Mouse (Mus musculus) embryonic facial prominence, embryonic 11.5 days (tissue): Measurements from ENCODE around the gene Hdlbp. TPM values are rescaled to one million over a fixed set of nuclear protein-coding genes. Genes with fewer than 3 reads are reported as not detected.
"Not testable (repeated sequence)": the region's sequence is repeated elsewhere in the genome, so short reads cannot be mapped to it uniquely, and the experiment has no call there.

Experiments
- ATAC-seq: fragments of 200-750 bp; cut with Nextera tagmentation; replicated peaks from 2 replicates; pipeline ENCODE4 v1.8.0; 2017; ENCODE audit warnings: low read depth; ENCODE audit not compliant: insufficient number of reproducible peaks, low FRiP score, low TSS enrichment
- DNase-seq: peaks from one replicate; pipeline ENCODE4 v3.0.0-alpha.2; 2015; ENCODE audit warnings: low spot score
- H3K27ac ChIP-seq: fragments of 300-500 bp; sonication (generic); replicated peaks from 2 replicates; pipeline ENCODE4 v1.5.1; 2014; ENCODE audit warnings: mild to moderate bottlenecking, low read depth, low read length, control low read depth
- H3K27me3 ChIP-seq: fragments of 300-500 bp; sonication (generic); 2 replicates; pipeline ENCODE4 v1.6.1; 2014; ENCODE audit warnings: mild to moderate bottlenecking, low read length, moderate library complexity, mixed read lengths; ENCODE audit not compliant: control insufficient read depth, insufficient read depth
- H3K36me3 ChIP-seq: fragments of 300-500 bp; sonication (generic); replicated peaks from 2 replicates; pipeline ENCODE4 v1.6.1; 2014; ENCODE audit warnings: low read depth, mild to moderate bottlenecking, low read length, moderate library complexity, mixed read lengths; ENCODE audit not compliant: control insufficient read depth, insufficient read depth
- H3K4me1 ChIP-seq: fragments of 300-500 bp; sonication (generic); 2 replicates; pipeline ENCODE4 v1.6.1; 2014; ENCODE audit warnings: low read length, mixed read lengths; ENCODE audit not compliant: control insufficient read depth, insufficient read depth
- H3K4me2 ChIP-seq: fragments of 300-500 bp; sonication (generic); 2 replicates; pipeline ENCODE4 v1.6.1; 2014; ENCODE audit warnings: low read depth, mild to moderate bottlenecking, control low read depth, low read length, moderate library complexity
- H3K4me3 ChIP-seq: fragments of 300-500 bp; sonication (generic); 2 replicates; pipeline ENCODE4 v1.5.1; 2014; ENCODE audit warnings: low read depth, low read length, control low read depth
- H3K9ac ChIP-seq: fragments of 300-500 bp; sonication (generic); replicated peaks from 2 replicates; pipeline ENCODE4 v1.6.1; 2014; ENCODE audit warnings: mild to moderate bottlenecking, control low read depth, low read length
- H3K9me3 ChIP-seq: fragments of 300-500 bp; sonication (generic); replicated peaks from 2 replicates; pipeline ENCODE4 v1.6.1; 2016; ENCODE audit warnings: mild to moderate bottlenecking, low read length, inconsistent platforms, mixed read lengths; ENCODE audit not compliant: control insufficient read depth
- WGBS: fragments of 180-500 bp; shearing (Covaris S2); extraction: QIAGEN DNeasy Blood & Tissue Kit; methylation state at CpG from one replicate; pipeline ENCODE4 v1.1.7; 2014; 5-methylcytosine and 5-hydroxymethylcytosine counted together
- polyA plus RNA-seq: library from polyadenylated mRNA; unstranded; fragments of >200 nt; fragmentation: Nextera tagmentation; extraction: Ambion mirVana; gene quantifications from 2 replicates; pipeline ENCODE4 v1.2.1, GENCODE M21; 2014

Gene Hdlbp
- polyA plus RNA-seq: 106 TPM in 2 replicates

DNA sequence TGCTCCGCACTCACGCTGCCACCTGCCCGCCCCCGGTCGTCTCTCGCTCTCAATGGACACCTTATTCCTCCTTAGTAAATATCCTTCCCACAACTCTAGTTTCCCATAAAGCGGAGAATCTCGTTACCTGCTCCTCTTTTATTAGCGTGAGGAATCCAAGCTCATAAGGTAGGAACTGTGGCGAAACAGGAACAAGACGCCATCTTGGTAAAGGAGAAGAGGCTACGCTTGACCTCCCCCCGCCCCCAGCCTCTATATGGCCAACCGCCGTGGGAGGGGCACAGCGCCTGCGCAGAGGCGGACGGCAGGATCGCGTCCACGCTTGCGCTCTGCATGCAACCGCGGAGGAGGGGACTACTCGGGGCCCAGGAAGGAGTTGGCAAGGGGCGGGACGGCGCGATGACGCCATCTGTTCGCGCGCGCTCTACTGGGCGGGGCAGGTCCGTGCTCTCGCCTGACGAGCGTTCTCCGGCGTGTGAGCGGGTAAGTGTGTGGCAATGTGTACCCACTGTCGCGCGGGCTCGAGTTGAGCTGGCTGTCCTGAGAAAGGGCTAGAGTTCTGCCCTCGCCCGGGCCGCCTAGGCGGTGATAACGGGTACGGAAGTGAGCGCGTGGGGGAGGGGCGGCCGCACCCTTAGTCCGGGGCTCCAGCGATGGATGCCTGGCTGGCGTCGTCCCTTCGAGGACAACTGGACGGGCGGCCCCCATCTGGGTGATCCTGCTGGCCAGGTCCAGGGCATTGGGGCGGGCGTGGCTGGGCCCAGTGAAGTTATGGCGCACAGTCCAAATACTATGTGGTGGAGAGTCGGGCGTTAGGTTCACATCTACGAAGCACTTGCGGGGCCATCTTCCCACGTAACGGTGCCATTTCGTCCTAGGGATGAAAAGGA is at the start of gene Hdlbp:
Hdlbp (minus strand) TSS at position 230 of the 890 bp plus-strand sequence.
- Histone ChIP-seq H3K36me3 (no peaks in the 10 kb centered on the region), H3K27ac (peak within 1 kb of the TSS; percentile 73), H3K27me3 (no peaks in the 10 kb centered on the region), H3K9ac (peak within 1 kb of the TSS; percentile 89), H3K4me1 (no peaks in the 10 kb centered on the region), H3K4me2 (peak within 1 kb of the TSS; percentile 58), H3K4me3 (peak within 1 kb of the TSS; percentile 88), H3K9me3 (no peaks in the 10 kb centered on the region)
- ATAC-seq (peak; percentile 95), DNase-seq (peak; percentile 99)
- under 1% methylated on average over 74 of the region's 74 CpGs for WGBS

DNA sequence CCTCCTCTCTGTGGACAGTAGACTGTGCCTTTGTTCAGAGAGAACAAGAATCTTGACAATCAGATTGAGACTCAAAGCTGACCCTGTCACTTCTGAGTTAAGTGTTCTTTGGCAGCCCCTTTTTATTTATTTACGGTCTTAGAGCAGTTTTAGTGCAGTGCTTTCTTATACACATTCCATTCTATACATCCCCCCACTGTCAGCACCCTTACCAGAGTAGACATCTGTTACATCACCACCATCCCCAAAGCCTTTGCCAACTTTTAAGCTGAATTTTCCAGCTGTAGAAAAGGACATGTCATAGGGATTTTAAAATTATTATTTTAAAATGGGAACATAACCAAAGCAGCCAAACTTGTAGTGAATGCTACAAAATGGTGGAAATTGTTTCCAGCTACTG is 43.7 kb upstream of the Hdlbp start:
- H3K36me3 ChIP-seq: no peaks in the 10 kb centered on the region
- H3K4me3 ChIP-seq: no peak overlapping the region
- WGBS: 85% methylated on average over 1 of the region's 1 CpGs
- H3K4me1 ChIP-seq: no peaks in the 10 kb centered on the region
- no peak overlapping the region for H3K9ac ChIP-seq
- no peak overlapping the region for H3K27ac ChIP-seq
- no peak overlapping the region for H3K4me2 ChIP-seq
- no peak for ATAC-seq
- no peaks in the 10 kb centered on the region for H3K9me3 ChIP-seq
- no peak for DNase-seq
- H3K27me3 ChIP-seq: no peaks in the 10 kb centered on the region

DNA sequence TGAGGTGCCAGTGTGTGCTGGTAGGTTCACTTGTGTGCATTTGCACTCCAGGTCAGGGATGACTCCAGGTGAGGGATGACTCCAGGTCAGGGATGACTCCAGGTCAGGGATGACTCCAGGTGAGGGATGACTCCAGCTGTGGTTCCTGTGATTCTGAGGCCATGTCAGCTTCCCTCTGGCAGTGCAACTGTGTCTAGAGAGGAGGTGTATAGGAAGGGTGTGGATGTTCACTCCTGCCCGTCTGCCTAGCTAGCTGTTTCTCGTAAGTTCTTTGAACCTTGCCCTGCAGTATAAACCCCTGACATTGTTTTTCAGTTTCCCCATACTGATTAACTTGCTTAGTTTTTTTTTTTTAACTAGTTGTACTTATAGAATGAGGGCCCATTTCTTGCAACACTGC is 42.9 kb upstream of the Hdlbp start:
- Histone ChIP-seq H3K9me3 (no peaks in the 10 kb centered on the region), H3K4me2 (no peak overlapping the region), H3K27ac (no peak overlapping the region), H3K27me3 (no peaks in the 10 kb centered on the region), H3K9ac (no peak overlapping the region), H3K36me3 (no peaks in the 10 kb centered on the region), H3K4me1 (no peaks in the 10 kb centered on the region; the same call in 1 of the 2 replicates), H3K4me3 (no peak overlapping the region)
- WGBS: 88% methylated on average over 2 of the region's 2 CpGs
- DNase-seq: no peak
- ATAC-seq: no peak

DNA sequence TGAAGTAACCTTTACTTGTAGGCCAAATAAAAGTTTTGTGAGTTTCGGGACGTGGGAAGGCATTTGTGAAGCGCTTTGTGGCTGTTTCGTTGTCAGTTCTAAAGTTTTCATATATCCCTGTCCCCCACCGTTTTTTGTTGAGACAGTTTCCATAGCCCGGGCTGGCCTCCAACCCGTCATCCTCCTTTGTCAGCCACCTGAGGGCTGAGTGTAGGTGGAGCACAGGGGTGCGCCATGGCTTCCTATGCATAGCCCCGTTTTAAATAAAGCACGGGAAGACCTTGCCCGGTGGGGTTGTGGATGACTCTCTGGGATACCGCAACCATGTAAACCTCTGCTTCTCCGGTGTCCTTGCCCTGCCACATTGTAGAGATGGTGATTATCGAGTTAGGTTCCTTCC is 34.6 kb upstream of the Hdlbp start:
- WGBS: 78% methylated on average over 14 of the region's 14 CpGs
- Histone ChIP-seq H3K36me3 (no peaks in the 10 kb centered on the region), H3K27me3 (no peaks in the 10 kb centered on the region), H3K4me3 (no peak overlapping the region), H3K9ac (no peak overlapping the region), H3K27ac (no peak overlapping the region), H3K4me1 (peaks cover 3% of the 10 kb centered on the region), H3K9me3 (no peaks in the 10 kb centered on the region), H3K4me2 (no peak overlapping the region; the same call in 1 of the 2 replicates)
- no peak for ATAC-seq
- DNase-seq: no peak

DNA sequence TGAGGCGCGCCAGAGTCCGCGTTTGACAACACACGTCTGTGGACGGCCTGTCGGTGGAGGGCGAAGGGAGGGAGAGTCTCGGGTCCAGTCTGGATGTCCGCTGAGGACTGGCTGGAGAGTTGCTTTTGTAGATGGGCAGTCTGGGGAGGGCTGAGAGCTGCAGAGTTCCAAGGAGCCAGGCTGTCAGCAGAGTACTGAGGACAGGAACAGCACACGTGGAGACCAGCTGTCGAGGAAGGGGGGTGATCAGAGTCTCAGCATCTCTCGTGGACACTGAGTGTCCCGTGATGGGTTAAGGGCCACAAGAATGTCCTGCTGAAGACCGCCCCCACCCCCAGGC is 33.7 kb upstream of the Hdlbp start:
- peak overlapping the region; percentile 77 for H3K9ac ChIP-seq
- H3K4me2 ChIP-seq: peak overlapping the region; percentile 83
- DNase-seq: peak; percentile 51
- 0% methylated on average over 15 of the region's 15 CpGs for WGBS
- H3K36me3 ChIP-seq: no peaks in the 10 kb centered on the region; the same call in 1 of the 2 replicates
- H3K27me3 ChIP-seq: no peaks in the 10 kb centered on the region
- H3K4me1 ChIP-seq: peaks cover 3% of the 10 kb centered on the region
- peak; percentile 71 for ATAC-seq
- H3K9me3 ChIP-seq: no peaks in the 10 kb centered on the region
- H3K4me3 ChIP-seq: peak overlapping the region; percentile 74
- H3K27ac ChIP-seq: peak overlapping the region; percentile 28; the same call in 1 of the 2 replicates

DNA sequence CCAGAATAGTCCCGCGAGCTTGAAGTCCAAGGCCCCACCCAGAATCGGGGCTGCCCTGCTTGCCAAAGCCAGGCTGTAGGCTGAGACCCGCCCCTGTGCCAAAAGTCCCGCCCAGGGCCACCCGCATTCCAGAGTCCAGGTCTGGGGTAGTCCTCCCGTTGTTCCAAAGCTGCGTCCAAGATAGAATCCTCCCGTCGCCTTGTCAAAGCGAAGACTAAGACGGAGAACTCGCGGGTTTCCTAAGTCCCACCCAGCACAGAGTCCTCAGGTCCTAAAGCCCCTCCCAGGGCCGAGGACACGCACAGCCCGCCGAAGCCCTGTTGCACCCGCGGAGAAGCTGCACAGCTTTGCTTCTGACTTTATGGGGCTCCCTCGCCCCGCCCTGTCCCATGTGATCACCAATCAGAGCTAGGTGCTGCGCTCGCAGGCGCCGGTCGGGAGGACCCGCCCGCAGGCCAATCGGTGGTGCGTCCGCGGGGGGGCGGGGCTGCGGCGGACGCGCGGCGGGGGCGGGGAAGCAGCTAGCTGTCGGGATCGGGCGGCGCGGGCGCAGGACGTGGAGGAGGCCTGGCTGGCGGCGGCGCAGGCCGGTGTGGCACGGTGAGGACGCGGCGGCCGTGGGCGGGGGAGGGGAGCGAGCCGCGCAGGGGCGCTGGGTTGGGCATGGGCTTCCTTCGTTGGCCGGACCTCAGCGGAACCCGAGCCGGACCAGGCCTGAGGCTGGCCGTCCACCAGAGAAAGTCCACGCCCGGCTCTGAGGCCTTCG is 33.2 kb upstream of the Hdlbp start, which contains the start of gene Farp2:
Farp2 (plus strand) TSS at position 495 of the 766 bp plus-strand sequence.
- peak within 1 kb of the TSS; percentile 83 for H3K4me2 ChIP-seq
- under 1% methylated on average over 67 of the region's 71 CpGs for WGBS
- H3K27me3 ChIP-seq: no peaks in the 10 kb centered on the region
- peak within 1 kb of the TSS; percentile 28 for H3K27ac ChIP-seq
- H3K4me3 ChIP-seq: peak within 1 kb of the TSS; percentile 74
- H3K9me3 ChIP-seq: no peaks in the 10 kb centered on the region
- DNase-seq (peak; percentile 95), ATAC-seq (peak; percentile 99)
- H3K9ac ChIP-seq: peak within 1 kb of the TSS; percentile 77
- peaks cover 3% of the 10 kb centered on the region for H3K4me1 ChIP-seq
- no peaks in the 10 kb centered on the region; the same call in 1 of the 2 replicates for H3K36me3 ChIP-seq

DNA sequence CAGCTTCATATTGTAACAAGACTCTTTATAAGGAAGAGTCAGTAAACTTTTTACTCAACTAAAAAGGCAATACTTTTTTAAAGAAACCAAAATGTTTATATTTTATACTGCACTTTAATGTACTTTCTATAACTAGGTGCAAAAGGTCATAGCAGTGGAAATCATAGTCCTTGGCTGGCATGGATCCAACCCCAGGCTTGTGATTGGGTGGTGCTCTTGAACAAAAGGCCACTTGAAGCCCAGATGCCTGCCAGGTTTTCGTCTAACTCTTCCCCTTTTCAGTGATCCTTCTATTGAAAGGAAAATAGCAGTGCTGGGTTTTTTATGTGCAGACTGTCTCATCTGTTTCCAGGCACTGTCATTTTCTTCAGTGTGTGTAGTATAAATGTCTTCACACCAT is 30.0 kb upstream of the Hdlbp start:
- H3K4me2 ChIP-seq, H3K36me3 ChIP-seq, DNase-seq, H3K4me1 ChIP-seq, H3K9me3 ChIP-seq, H3K4me3 ChIP-seq, H3K27ac ChIP-seq, ATAC-seq, H3K27me3 ChIP-seq, H3K9ac ChIP-seq: not testable (repeated sequence)
- WGBS: 67% methylated on average over 1 of the region's 1 CpGs
